Mouse (Mus musculus) splenic B cell, adult 2 months (primary cell): ENCODE results near the gene Meis1.
A peak's percentile ranks its signal among the peaks of the same experiment; 100 is the strongest.

Source experiments
- DNase-seq: peaks from one replicate; pipeline ENCODE4 v3.0.0-alpha.2; 2011; ENCODE audit warnings: low read depth, low spot score
- H3K27me3 ChIP-seq: 2 replicates; pipeline ENCODE4 v1.6.1; 2012; ENCODE audit warnings: mild to moderate bottlenecking, low read length, moderate library complexity, mixed read lengths; ENCODE audit not compliant: control insufficient read depth, poor library complexity, insufficient read depth, severe bottlenecking
- H3K36me3 ChIP-seq: 2 replicates; pipeline ENCODE4 v1.6.1; 2012; ENCODE audit warnings: mild to moderate bottlenecking, low read length, moderate library complexity, mixed read lengths; ENCODE audit not compliant: control insufficient read depth, poor library complexity, insufficient read depth, severe bottlenecking

Meis1 gene

DNA sequence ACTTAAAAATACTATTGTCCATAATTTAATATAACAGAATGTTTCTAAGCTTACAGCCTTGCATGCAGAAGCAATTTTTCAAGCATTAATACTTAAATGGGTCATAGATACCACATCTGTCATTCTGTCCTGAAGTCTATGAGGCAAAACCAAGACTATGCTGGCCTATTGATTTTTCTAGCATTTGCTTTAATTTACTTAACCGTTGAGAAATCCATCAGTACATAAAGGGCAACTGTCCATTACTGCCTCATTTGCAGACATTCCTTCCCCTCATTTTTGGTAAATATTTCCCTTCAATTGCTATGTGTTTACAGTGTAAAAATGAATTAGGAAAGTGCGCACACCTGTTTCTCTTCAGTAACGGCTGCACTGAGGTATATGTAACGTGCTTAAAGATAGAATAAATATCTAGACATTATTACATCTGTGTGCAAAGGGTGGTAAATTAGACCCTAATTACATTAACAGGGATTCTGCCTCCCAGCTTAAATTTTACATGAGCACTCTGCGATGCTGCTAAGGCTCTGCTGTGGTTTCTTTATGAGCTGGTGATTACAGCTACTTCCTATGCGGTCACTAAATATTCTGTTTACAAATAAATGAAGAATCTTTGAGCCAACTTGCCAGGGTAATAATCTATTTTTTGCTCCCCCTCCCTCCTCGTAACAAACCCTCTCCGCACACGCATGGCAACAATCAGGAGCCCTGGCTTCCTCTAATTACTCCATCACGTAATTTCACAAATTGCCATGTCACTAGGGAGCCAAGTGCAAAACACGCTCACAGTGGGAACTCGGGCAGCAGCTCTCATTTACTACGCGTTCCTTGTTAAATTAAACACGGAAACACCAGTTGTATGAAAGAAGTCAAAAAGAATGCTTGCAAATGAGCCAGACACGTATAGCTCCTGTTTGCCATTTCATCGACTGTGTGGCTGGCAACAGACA, 88.7 kb downstream of the Meis1 start:
- Histone ChIP-seq H3K36me3 (no peaks in the 10 kb centered on the region), H3K27me3 (no peaks in the 10 kb centered on the region)
- DNase-seq = no peak

DNA sequence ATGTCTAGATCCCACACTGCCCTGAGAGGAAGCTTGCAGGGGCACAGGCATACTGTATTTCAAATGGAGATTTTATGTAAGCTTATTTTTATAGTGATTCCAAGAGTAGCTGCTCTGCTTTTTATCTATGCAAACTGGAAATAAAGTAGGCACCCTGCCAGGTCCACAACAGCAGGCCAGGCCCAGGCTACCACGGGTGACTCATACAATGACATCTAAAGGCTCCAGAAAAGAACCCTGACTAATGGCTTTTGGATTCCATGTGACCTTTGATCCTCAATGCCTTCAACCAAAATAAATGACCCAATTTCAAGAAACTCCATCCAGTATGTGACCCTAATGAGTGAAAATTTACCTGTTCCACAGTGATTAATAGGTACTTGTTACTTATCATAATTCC, 91.4 kb downstream of the Meis1 start:
- H3K27me3 ChIP-seq = no peaks in the 10 kb centered on the region
- DNase-seq = no peak
- H3K36me3 ChIP-seq = no peaks in the 10 kb centered on the region

DNA sequence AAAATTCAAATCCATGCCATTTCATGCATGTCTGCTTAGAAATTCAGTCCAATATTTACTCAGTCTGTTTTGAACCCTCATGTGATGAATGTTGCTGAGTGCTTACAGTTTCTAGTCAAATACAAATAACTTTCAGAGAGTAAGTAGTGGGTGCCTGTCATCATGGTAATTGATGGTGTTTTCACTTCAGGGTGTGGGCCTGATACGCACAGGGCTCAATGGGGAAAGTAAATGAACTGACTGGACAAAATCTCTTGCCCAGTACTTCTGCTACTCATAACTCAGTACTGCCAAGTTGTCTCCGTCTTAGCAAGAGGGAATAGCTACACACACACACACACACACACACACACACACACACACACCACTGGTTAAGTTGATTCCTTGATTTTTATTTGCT, 92.0 kb downstream of the Meis1 start:
- H3K27me3 ChIP-seq = no peaks in the 10 kb centered on the region
- H3K36me3 ChIP-seq = no peaks in the 10 kb centered on the region
- no peak for DNase-seq

DNA sequence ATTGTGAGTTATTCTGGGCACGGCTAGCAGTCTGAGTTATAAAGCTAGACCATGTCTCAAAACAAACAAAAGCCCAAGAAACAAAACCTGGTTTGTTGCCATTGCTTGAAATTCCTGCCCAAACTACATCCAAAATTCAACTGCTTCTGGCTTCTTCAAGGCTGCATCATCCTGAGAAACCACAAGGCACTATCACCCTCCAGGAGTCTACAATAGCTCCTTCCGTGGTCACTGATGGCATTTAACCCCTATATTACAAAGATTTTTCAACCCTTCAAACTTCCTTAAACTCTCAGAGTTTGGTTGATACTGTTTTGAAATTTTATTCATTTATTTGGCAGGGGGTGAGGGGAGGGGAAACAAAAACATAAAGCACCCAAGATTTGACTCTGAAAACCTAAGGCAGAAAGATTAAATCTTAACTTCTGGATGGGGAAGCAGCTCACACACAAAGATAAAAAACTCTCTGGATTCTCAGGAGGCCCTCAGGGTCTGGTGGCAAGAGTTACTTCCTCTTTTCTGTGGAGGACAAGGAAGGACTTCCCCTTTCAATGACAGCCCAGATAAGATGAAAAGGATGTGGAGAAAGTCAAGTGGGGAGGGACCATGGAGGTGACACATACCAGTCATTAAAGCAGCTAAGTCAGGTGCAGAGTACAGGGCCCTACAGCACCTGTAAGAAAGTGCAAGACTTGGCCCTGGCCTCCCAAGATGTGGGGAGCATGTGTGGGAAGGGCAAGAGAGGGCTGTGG, 94.0 kb downstream of the Meis1 start:
- H3K27me3 ChIP-seq = no peaks in the 10 kb centered on the region
- peak; percentile 37 for DNase-seq

DNA sequence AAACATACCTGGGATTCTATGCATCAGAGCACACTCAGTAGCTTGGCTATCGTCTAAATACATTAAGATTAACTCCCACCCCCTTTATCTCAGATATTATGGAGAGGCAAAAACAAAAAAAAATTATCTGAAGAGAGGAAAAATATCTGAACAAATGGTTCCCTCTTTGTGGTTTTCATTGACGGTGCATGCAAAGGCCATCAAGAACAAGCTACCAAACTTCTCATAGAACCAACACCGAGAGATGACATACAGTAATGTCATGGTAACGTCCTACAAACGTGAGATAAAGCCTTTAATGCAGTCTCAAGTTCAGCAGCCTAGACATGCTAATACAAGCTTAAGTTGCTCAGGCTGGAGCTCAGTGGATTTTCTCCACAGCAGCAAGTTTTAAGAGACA, 95.5 kb downstream of the Meis1 start:
- H3K27me3 ChIP-seq = no peaks in the 10 kb centered on the region
- DNase-seq = no peak
- H3K36me3 ChIP-seq = no peaks in the 10 kb centered on the region

More for the DNA sequence above, 94.0 kb downstream of the Meis1 start:
- H3K36me3 ChIP-seq = no peaks in the 10 kb centered on the region

DNA sequence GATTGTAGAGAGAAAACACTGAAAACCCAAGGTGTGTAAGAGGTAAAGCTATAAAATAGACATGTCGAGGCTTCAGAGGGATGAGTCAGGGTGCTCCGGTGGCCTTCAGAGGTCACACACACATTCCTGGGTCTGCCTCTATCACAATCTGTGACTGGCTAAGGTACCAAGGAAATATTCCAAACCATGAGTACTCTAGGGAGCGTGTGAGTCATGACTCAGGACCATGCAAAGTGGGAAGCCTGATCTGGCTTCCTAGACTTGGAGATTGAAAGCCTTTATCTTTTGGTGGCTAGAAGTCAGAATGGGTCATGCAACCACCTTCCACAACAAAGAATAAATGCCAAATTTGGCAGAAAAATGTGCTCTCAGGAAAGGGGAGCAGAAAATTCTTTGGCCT, 98.1 kb downstream of the Meis1 start:
- Histone ChIP-seq H3K36me3 (no peaks in the 10 kb centered on the region), H3K27me3 (no peaks in the 10 kb centered on the region)
- DNase-seq = no peak

DNA sequence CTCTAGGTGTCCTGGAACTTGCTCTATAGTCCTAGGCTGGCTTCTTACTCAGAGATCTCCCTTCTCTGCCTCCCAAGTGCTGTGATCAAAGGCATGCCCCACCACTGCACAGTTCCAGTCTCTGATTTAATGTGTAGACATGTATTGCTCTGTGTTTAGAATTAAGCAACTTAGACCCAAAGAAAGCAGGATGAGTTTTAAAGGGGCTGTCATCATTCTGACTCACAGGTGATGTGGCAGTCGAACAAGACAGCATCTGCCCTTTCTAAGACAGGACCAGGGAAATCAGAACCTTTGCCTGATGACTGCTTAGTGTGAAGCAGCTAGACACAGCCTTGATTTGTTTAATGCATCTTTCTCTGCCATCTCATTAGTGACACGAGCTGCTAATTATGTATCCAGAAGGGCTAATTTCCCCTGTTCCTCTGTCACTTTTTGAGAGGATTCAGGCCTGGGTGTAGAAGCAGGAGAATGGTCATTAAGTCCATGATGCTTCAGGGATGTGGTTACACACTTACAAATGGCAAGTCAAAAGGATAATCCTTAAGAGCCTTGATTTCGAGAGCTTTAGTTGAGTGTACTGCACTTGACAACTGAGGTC, 99.5 kb downstream of the Meis1 start:
- no peaks in the 10 kb centered on the region for H3K36me3 ChIP-seq
- H3K27me3 ChIP-seq = no peaks in the 10 kb centered on the region
- no peak for DNase-seq

DNA sequence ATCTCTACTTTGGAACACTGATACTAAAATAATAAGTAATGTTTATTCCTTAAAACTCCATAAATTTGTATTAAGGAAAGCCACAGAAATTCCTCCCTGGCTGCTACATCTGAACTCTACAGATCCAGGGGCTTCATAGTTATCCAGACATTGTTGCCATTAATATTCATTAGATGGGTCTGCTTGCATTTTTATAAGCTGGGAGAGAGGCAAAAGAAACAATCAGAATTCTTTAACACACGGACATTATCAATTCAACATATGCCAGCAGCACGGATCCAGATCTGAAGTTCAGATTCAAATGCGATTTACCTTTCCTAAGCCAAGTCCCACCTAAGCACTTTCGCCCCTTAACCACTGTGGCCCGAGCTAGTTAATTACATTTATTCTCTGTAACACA, 100.9 kb downstream of the Meis1 start:
- Histone ChIP-seq H3K36me3 (no peaks in the 10 kb centered on the region), H3K27me3 (no peaks in the 10 kb centered on the region)
- DNase-seq = no peak

DNA sequence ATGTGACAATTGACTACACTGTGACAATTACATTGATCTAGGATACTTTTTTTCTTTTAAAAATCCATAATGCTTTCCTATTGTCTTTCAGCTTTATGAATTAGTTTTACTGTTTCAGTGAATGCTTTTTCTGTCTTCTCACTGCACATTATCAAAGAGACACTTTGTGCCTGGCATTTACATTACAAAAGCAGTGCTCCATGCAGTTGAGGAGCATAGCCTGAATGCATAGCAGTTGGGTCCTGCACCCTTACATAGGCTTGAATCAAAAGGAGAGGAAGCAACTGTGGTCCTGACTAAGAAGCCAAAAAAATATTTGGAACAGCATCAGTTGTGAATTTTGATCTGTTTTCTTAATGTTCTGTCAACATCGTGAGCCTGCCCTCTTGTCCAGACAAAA, 105.5 kb downstream of the Meis1 start:
- DNase-seq = no peak
- H3K27me3 ChIP-seq = no peaks in the 10 kb centered on the region
- H3K36me3 ChIP-seq = no peaks in the 10 kb centered on the region

DNA sequence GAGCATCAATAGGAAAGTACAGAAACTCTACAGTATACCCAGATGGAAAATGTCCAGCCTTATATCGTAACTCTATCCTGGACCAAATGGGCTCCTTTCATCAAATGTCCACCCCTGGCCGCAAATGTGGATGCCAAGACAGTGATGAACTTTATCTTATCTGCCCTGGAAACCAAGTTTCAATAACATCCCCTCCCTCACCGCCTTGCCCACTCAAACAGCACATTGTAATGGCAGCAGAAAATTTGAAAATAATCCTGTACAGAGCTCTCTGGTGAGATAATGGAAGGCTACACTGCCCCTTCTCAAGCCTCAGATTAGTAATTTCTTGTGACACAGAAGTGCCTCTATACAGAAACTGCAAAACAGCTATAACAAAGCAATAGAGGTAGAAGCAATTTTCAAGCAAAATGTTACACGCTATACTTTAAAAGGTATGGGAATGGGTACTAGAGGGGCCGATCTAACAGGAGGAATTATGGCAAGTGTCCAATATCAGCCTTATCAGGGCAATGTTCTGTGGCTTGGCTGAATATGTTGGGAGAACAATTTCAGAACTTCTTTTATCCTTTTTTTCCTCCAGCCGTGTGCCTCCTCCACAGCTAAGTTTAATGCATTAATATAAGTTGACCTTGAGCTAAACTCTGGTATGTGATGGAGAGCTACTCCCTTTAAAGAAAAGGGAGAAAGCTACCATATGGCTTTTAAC, 106.3 kb downstream of the Meis1 start:
- H3K36me3 ChIP-seq = no peaks in the 10 kb centered on the region
- no peak for DNase-seq

DNA sequence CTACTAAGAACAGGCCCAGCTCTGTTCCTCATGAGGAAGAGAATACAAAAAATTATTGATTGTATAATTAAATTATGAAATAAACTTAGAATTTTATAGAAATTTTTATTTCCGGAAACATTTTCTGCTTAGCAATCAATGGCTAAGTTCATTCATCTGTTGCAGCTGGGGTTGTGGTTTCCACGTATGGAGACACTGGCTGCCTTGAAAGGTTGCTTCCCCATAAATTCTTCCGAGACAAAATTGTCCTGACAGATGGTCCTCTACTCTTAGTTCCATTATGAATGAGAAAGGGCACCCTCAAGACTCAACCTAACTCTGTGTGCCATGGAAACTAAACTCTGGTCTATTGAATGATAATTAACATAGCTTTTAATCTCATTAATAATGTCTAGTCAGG, 111.9 kb downstream of the Meis1 start:
- no peaks in the 10 kb centered on the region for H3K27me3 ChIP-seq
- no peaks in the 10 kb centered on the region for H3K36me3 ChIP-seq
- no peak for DNase-seq

More for the DNA sequence above, 106.3 kb downstream of the Meis1 start:
- H3K27me3 ChIP-seq = no peaks in the 10 kb centered on the region

DNA sequence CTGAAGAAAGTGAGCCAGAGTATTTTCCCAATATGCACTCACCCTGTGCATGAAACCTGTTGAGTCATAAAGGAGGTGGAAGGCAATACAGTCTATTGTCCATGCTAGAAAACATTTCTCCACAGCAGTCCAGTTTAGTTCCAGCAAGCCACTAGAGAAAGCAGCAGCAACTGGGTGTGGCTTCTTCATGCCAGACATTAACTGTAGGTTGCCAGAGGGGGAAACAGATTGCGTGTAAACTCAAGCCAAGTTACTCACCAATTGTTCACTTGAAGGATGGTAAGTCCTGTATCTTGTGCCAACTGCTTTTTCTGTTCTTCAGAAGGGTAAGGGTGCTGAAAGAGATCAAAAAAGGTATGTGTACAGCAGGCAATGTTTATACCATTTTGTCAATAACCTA, 113.4 kb downstream of the Meis1 start:
- no peak for DNase-seq
- Histone ChIP-seq H3K36me3 (no peaks in the 10 kb centered on the region), H3K27me3 (no peaks in the 10 kb centered on the region)

DNA sequence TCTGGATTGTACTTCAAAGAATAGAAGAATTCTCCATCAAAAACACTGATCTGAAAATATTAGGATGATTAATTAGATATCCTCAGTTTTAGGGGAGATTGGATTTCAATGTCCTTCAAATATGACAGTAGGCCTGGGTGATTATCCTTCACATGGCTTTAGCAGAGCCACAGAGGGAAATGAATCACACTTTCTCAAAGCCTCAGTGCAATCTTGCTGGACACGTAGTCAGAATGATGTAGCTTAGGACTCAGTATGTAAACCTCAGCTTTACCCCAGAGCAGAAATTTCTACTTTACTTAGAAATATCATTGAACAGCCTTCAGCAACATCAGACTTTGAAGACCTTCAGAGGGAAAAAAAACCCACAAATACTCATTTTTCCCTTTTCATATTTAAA, 113.9 kb downstream of the Meis1 start:
- no peak for DNase-seq
- no peaks in the 10 kb centered on the region for H3K36me3 ChIP-seq
- no peaks in the 10 kb centered on the region for H3K27me3 ChIP-seq

DNA sequence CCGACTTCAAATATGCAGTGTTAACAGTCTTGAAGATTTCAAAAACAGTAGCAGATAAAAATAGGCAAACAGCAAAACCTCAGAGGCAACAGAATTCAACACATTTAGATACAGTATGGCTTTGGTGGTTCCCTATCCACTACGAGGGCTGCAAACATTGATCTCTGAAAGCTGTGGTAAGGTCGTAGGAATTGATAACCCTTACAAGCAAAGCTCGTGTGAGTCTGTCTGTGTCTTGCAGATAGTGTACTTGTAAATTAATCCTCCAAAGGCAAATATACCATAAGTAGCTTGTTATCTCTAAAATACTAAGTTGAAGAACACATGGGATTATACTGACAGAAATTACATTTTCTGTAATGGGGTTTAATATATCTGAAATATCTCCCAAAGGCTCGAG, 114.5 kb downstream of the Meis1 start:
- no peak for DNase-seq
- no peaks in the 10 kb centered on the region for H3K27me3 ChIP-seq
- no peaks in the 10 kb centered on the region for H3K36me3 ChIP-seq
